Mouse (Mus musculus) ES-E14 (cell line): ENCODE measurements around the gene Ppp2r5e. TPM values are rescaled to one million over a fixed set of nuclear protein-coding genes. Genes with fewer than 3 reads are reported as not detected.

Source experiments
- DNase-seq: peaks from one replicate; pipeline ENCODE4 v3.0.0-alpha.2; 2013; ENCODE audit warnings: low read depth, low spot score
- H3K27ac ChIP-seq: 2 replicates; pipeline ENCODE4 v1.5.1; 2012; ENCODE audit warnings: low read depth, mild to moderate bottlenecking, low read length, moderate library complexity, mixed read lengths; ENCODE audit not compliant: poor library complexity, insufficient read depth, severe bottlenecking
- H3K36me3 ChIP-seq: 2 replicates; pipeline ENCODE4 v1.6.1; 2012; ENCODE audit warnings: mild to moderate bottlenecking, low read length, moderate library complexity, mixed read lengths; ENCODE audit not compliant: control insufficient read depth, poor library complexity, insufficient read depth, severe bottlenecking
- H3K4me1 ChIP-seq, 2 experiments: fragments of 150-350 bp in 1 of 2; sonication (generic) in 1 of 2; 2 replicates each; pipeline ENCODE4 v1.6.1; 2012; ENCODE audit warnings: low read length in 2 of 2, mild to moderate bottlenecking in 1 of 2, mixed read lengths in 1 of 2; ENCODE audit not compliant: control insufficient read depth in 2 of 2, insufficient read depth in 2 of 2, poor library complexity in 1 of 2
- H3K4me3 ChIP-seq, 2 experiments: fragments of 150-350 bp in 1 of 2; sonication (generic) in 1 of 2; 2 replicates each; pipeline ENCODE4 v1.5.1; 2012; ENCODE audit warnings: low read length in 2 of 2, low read depth in 1 of 2, mild to moderate bottlenecking in 1 of 2, mixed read lengths in 1 of 2; ENCODE audit not compliant: insufficient read depth in 1 of 2, poor library complexity in 1 of 2, severe bottlenecking in 1 of 2
- H3K9ac ChIP-seq: 2 replicates; pipeline ENCODE4 v1.6.1; 2012; ENCODE audit warnings: low read depth, mild to moderate bottlenecking, low read length, mixed read lengths; ENCODE audit not compliant: poor library complexity, insufficient read depth, severe bottlenecking
- H3K9me3 ChIP-seq: fragments of 150-350 bp; sonication (generic); 2 replicates; pipeline ENCODE4 v1.6.1; 2012; ENCODE audit warnings: low read depth, mild to moderate bottlenecking, low read length; ENCODE audit not compliant: control insufficient read depth, insufficient read depth
- CHD2 ChIP-seq: IDR thresholded peaks from 2 replicates; pipeline ENCODE4 v1.6.1; 2014; ENCODE audit warnings: mild to moderate bottlenecking, low read depth, low read length, inconsistent platforms
- HCFC1 ChIP-seq: IDR thresholded peaks from 2 replicates; pipeline ENCODE4 v1.6.1; 2012; ENCODE audit warnings: low read length, inconsistent platforms, borderline replicate concordance; ENCODE audit not compliant: insufficient read depth
- MAFK ChIP-seq: IDR thresholded peaks from 2 replicates; pipeline ENCODE4 v1.6.1; 2014; ENCODE audit warnings: mild to moderate bottlenecking, low read depth, low read length, inconsistent platforms; ENCODE audit not compliant: insufficient read depth
- ZC3H11A ChIP-seq: IDR thresholded peaks from 2 replicates; pipeline ENCODE4 v1.6.1; 2012; ENCODE audit warnings: low read depth, mild to moderate bottlenecking, inconsistent platforms, low read length, borderline replicate concordance
- ZNF384 ChIP-seq: IDR thresholded peaks from 2 replicates; pipeline ENCODE4 v1.6.1; 2012; ENCODE audit warnings: low read depth, low read length, inconsistent platforms
- in situ Hi-C, 2 experiments: fragments of 600-800 bp; cut with MboI; formaldehyde crosslinking; loops; one replicate each; pipeline ENCODE4 v1.15.1; 2025; ENCODE audit warnings: low sequenced_read_pairs in 2 of 2, inconsistent platforms in 1 of 2; ENCODE audit not compliant: unreplicated experiment in 2 of 2
- total RNA-seq: library from RNA; depleted of rRNA; stranded (reverse); fragments of 300-350 nt; gene quantifications from 2 replicates; pipeline ENCODE4 v1.2.3, GENCODE M21; 2012

Ppp2r5e gene
- total RNA-seq, 1 experiment = 16.6 TPM

DNA sequence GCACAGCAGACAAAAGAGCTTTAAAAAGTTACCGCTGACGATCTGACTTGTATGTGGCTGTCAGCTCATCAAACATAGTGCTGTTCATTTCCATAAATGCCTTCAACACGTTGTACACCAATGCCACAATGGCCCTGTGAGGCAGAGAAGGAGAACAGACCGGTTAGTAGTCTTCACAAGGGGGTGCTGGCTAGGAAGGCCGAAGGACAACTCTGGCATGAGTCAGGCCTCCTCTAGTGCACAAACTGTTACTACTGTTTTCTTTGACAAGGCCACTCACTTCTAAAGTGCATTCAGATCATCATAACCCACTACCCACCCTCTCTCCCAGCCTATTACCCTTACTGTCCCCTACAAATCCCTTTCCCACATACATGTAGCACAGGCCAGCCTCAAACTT lies 136.4 kb downstream of the Ppp2r5e start:
- peaks cover 2 to 6% of the 10 kb centered on the region in 2 experiments; a peak in 1 of 4 replicates for H3K4me1 ChIP-seq
- no peak for DNase-seq
- no peak for TF ChIP-seq ZNF384
- no peak for TF ChIP-seq HCFC1
- TF ChIP-seq CHD2 = no peak
- no peak for TF ChIP-seq ZC3H11A
- TF ChIP-seq MAFK = no peak
- peaks cover 4% of the 10 kb centered on the region for H3K36me3 ChIP-seq
- H3K27ac ChIP-seq = no peak overlapping the region
- H3K9me3 ChIP-seq = no peaks in the 10 kb centered on the region
- in situ Hi-C loops = loop anchor here in 1 of 2 experiments (10.0 kb wide), 1 partner anchor 175 kb away; no protein-coding TSS in a partner anchor
- no peak overlapping the region for H3K4me3 ChIP-seq
- no peak overlapping the region for H3K9ac ChIP-seq

DNA sequence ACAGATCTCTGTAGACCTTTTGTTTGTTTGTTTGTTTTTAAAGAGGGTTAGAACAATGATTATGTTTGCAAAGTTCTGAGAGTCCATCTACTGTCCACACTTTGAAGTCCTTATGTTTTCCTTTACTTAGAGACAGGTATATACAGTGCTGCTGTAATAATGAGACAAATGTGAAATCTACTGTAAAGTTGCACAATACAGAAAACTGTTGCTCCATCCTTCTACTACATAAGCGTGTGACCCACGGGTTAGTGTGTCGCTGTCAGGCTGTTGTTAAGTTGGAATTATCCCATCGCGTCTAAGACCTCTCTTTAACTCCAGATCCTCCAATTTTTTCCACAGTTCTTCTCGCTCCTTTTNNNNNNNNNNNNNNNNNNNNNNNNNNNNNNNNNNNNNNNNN lies 142.6 kb downstream of the Ppp2r5e start:
- peaks cover 5% of the 10 kb centered on the region for H3K36me3 ChIP-seq
- H3K4me1 ChIP-seq = peaks cover 2% of the 10 kb centered on the region in 2 experiments; a peak in 1 of 4 replicates
- TF ChIP-seq ZC3H11A = no peak
- no peak for TF ChIP-seq ZNF384
- no peak for TF ChIP-seq CHD2
- TF ChIP-seq HCFC1 = no peak
- no peak for TF ChIP-seq MAFK
- no peak overlapping the region for H3K4me3 ChIP-seq
- no peak overlapping the region for H3K27ac ChIP-seq
- in situ Hi-C loops = no loop called here
- no peaks in the 10 kb centered on the region for H3K9me3 ChIP-seq
- DNase-seq = no peak
- H3K9ac ChIP-seq = no peak overlapping the region

DNA sequence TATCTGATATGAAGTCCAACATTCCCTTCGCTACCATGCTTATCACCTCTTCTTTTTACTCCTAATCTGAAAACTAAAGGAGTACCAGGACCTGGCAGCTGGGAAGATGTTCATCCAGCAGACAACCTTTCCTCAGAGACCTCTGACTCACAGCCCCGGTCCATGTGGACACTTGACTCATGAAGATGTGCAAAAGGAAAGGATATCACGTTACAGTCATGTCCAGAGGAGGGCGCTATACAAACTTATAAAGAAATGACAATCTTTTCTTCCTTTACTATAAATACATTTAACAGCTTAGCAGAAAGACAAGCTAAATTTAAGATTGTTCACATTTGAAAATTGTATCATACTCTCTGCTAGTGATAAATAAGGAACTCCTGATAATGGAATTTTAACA lies 143.0 kb downstream of the Ppp2r5e start:
- Histone ChIP-seq H3K4me3 (no peak overlapping the region), H3K9ac (no peak overlapping the region), H3K4me1 (peaks cover 0 to under 1% of the 10 kb centered on the region in 2 experiments; a peak in 1 of 4 replicates), H3K27ac (no peak overlapping the region), H3K36me3 (peaks cover 5% of the 10 kb centered on the region), H3K9me3 (no peaks in the 10 kb centered on the region)
- no peak for DNase-seq
- TF ChIP-seq CHD2 (no peak), MAFK (no peak), ZC3H11A (no peak), HCFC1 (no peak), ZNF384 (no peak)
- in situ Hi-C loops = no loop called here

DNA sequence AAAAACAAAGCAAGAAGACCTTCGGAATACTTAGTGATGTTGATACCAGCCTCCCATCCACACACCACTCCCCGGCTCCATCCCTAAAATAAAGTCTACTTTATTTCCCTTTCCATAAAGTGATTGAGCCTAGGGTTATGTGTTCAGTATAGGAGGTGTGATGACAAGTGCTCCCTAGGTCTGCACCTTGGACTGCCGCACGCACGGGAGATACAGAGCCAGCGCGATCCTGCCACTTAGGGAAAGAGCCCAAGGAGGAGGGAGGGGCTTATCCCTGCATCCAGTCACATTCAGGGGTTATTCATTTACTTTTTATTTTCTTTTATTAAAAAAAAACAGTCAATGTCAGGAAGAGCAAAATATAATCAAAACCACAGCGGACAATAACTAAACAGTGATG lies 145.5 kb downstream of the Ppp2r5e start:
- Histone ChIP-seq H3K9me3 (no peaks in the 10 kb centered on the region), H3K4me1 (no peaks in the 10 kb centered on the region), H3K4me3 (no peak overlapping the region), H3K27ac (no peak overlapping the region), H3K9ac (no peak overlapping the region), H3K36me3 (peaks cover 5% of the 10 kb centered on the region)
- in situ Hi-C loops = no loop called here
- no peak for DNase-seq
- TF ChIP-seq ZC3H11A = no peak
- no peak for TF ChIP-seq HCFC1
- no peak for TF ChIP-seq CHD2
- no peak for TF ChIP-seq MAFK
- no peak for TF ChIP-seq ZNF384

DNA sequence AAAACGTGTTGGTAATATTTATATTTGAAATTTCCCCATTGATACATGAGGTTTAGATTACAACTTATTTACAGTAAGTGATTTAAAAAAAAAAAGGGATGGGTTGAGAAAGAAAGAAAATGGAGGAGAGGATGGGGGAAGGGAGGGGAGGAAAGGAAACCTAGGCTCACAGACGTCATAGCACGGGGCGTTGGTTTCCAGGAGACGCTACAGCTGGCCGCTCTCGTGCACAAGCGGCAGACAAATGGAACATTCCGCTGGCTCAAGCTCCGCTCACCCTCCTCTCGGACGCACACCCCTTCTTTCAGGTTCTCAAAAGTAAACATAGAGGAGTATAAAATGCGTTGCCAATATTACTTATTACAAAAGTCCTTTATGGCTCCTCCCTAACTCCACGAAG lies 146.0 kb downstream of the Ppp2r5e start:
- no peak for DNase-seq
- no peak overlapping the region for H3K4me3 ChIP-seq
- H3K36me3 ChIP-seq = peaks cover 5% of the 10 kb centered on the region
- no peak overlapping the region for H3K9ac ChIP-seq
- in situ Hi-C loops = no loop called here
- no peak overlapping the region for H3K27ac ChIP-seq
- TF ChIP-seq MAFK (no peak), ZNF384 (no peak), ZC3H11A (no peak)
- H3K9me3 ChIP-seq = no peaks in the 10 kb centered on the region
- H3K4me1 ChIP-seq = no peaks in the 10 kb centered on the region
